Mouse (Mus musculus) kidney, embryonic 16.5 days (tissue): ENCODE results near the gene Umad1. TPM values are rescaled to one million over a fixed set of nuclear protein-coding genes. Genes with fewer than 3 reads are reported as not detected.

Experiments
- ATAC-seq: fragments of 200-750 bp; cut with Nextera tagmentation; 2 replicates; pipeline ENCODE4 v1.8.0; 2017; ENCODE audit warnings: moderate TSS enrichment; ENCODE audit not compliant: low FRiP score, low TSS enrichment
- H3K27ac ChIP-seq: fragments of 300-500 bp; sonication (generic); 2 replicates; pipeline ENCODE4 v1.5.1; 2014; ENCODE audit warnings: low read length
- H3K27me3 ChIP-seq: fragments of 300-500 bp; sonication (generic); 2 replicates; pipeline ENCODE4 v1.6.1; 2014; ENCODE audit warnings: low read length, control low read depth, mixed read lengths; ENCODE audit not compliant: insufficient read depth
- H3K36me3 ChIP-seq: fragments of 300-500 bp; sonication (generic); 2 replicates; pipeline ENCODE4 v1.6.1; 2014; ENCODE audit warnings: low read length, control low read depth, mixed read lengths; ENCODE audit not compliant: insufficient read depth
- H3K4me1 ChIP-seq: fragments of 300-500 bp; sonication (generic); 2 replicates; pipeline ENCODE4 v1.6.1; 2014; ENCODE audit warnings: low read length, control low read depth, mixed read lengths; ENCODE audit not compliant: insufficient read depth
- H3K4me2 ChIP-seq: fragments of 300-500 bp; sonication (generic); replicated peaks from 2 replicates; pipeline ENCODE4 v1.6.1; 2014; ENCODE audit warnings: low read depth, low read length
- H3K4me3 ChIP-seq: fragments of 300-500 bp; sonication (generic); 2 replicates; pipeline ENCODE4 v1.5.1; 2014; ENCODE audit warnings: mild to moderate bottlenecking, low read length
- H3K9ac ChIP-seq: fragments of 300-500 bp; sonication (generic); replicated peaks from 2 replicates; pipeline ENCODE4 v1.6.1; 2014; ENCODE audit warnings: low read length
- H3K9me3 ChIP-seq: fragments of 300-500 bp; sonication (generic); 2 replicates; pipeline ENCODE4 v1.6.1; 2016; ENCODE audit warnings: low read length, control low read depth
- WGBS: fragments of 180-500 bp; shearing (Covaris S2); extraction: QIAGEN DNeasy Blood & Tissue Kit; methylation state at CpG from one replicate; pipeline ENCODE4 v1.1.7; 2014; 5-methylcytosine and 5-hydroxymethylcytosine counted together
- polyA plus RNA-seq: library from polyadenylated mRNA; unstranded; fragments of >200 nt; fragmentation: Nextera tagmentation; extraction: Ambion mirVana; gene quantifications from 2 replicates; pipeline ENCODE4 v1.2.1, GENCODE M21; 2015

Umad1 gene
- polyA plus RNA-seq, 1 experiment from 2014 or later = 27.4 TPM

DNA sequence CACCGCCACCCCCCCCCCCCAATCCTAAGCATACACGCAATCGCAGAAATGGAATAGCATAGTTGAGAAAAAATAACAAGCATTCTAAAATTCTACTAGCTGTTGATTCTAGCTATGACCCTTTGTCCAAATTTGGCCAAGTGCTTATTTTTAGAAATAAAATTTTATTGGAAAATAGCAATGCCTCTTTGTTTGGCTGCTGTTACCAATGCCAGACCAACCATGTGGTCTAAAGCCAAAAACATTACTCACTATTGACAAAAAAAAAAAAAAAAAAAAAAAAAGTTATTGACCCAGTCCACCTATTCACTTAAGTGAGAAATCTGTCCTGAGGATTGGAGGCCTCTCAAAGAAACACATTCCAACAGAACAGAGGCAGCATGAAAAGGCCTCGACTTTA, 199.5 kb downstream of the Umad1 start:
- no peaks in the 10 kb centered on the region for H3K9me3 ChIP-seq
- H3K4me1 ChIP-seq = no peaks in the 10 kb centered on the region
- no peak overlapping the region for H3K9ac ChIP-seq
- WGBS = 89% methylated on average over 4 of the region's 4 CpGs
- H3K27ac ChIP-seq = no peak overlapping the region
- no peak for ATAC-seq
- no peaks in the 10 kb centered on the region for H3K36me3 ChIP-seq
- H3K4me2 ChIP-seq = no peak overlapping the region
- no peaks in the 10 kb centered on the region for H3K27me3 ChIP-seq
- H3K4me3 ChIP-seq = no peak overlapping the region

DNA sequence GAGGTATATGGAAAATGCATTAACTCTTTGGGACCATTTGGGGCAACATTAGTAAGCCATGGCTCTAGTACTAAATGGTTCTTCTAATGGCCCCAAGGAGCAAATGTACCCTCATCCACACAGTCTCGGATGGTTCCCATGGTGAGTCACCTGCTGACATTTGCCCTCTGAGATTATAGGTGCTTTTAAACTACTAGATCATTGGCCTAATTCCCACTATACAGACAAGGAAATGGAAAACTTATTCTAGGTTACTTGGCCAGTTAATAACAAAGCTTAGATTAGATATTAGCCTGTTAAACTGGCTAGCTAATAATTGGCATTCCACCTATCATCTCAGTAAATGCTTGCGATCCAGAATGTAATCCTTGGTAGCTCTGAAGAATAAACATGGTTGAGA, 203.4 kb downstream of the Umad1 start:
- no peaks in the 10 kb centered on the region for H3K9me3 ChIP-seq
- no peak overlapping the region for H3K4me3 ChIP-seq
- WGBS = 70% methylated on average over 2 of the region's 2 CpGs
- H3K4me2 ChIP-seq = no peak overlapping the region
- H3K9ac ChIP-seq = no peak overlapping the region
- peak; percentile 63; the same call in 1 of the 2 replicates for ATAC-seq
- no peaks in the 10 kb centered on the region for H3K36me3 ChIP-seq
- H3K4me1 ChIP-seq = 0 out of 2 replicates have a peak, but pooled peaks cover under 1% of the 10 kb centered on the region
- H3K27ac ChIP-seq = no peak overlapping the region
- no peaks in the 10 kb centered on the region for H3K27me3 ChIP-seq

DNA sequence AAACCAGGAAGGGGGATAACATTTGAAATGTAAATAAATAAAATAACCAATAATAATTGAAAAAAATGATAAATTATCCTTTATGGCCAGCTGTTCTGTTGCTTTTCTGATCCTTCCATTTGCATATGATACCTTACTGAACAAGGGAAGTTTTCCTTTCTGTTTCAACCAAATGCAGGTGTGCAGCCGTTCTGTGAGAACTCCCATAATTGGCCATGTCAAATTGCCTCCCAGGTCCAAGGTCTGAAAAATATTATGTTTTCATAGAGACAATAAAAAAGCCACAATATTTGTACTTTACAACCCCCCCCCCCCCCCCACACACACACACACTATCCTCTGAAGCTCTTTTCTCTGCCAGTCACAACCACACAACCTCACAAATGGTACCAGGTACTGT, 206.3 kb downstream of the Umad1 start:
- H3K9me3 ChIP-seq = no peaks in the 10 kb centered on the region
- peaks cover 13% of the 10 kb centered on the region for H3K4me1 ChIP-seq
- H3K4me3 ChIP-seq = no peak overlapping the region
- no peaks in the 10 kb centered on the region for H3K36me3 ChIP-seq
- no peak overlapping the region for H3K9ac ChIP-seq
- WGBS = 85% methylated on average over 1 of the region's 1 CpGs
- no peaks in the 10 kb centered on the region for H3K27me3 ChIP-seq
- no peak overlapping the region for H3K4me2 ChIP-seq
- no peak for ATAC-seq
- H3K27ac ChIP-seq = no peak overlapping the region

DNA sequence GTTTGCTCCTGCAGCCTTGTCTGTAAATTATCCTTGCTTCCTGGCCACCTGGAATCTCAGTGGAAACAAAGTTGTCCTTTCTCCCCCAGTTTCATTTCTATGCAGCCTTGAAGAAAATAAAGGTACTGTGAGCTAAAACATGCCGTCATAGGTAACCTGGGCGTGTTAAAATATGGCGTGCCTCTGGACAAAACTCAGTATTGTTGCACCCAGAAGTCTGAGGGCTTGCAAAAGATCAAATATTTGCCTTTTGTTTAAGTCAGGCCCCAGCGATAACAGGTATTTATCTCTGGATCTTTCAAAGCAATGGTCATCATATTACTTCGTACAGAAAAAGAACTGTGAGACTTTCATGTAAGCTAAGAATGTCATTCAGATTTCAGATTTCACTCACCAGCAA, 206.9 kb downstream of the Umad1 start:
- 75% methylated on average over 5 of the region's 5 CpGs for WGBS
- H3K27me3 ChIP-seq = no peaks in the 10 kb centered on the region
- no peak overlapping the region for H3K4me2 ChIP-seq
- H3K4me1 ChIP-seq = peaks cover 13% of the 10 kb centered on the region
- no peaks in the 10 kb centered on the region for H3K9me3 ChIP-seq
- no peak overlapping the region for H3K27ac ChIP-seq
- H3K4me3 ChIP-seq = no peak overlapping the region
- H3K36me3 ChIP-seq = no peaks in the 10 kb centered on the region
- ATAC-seq = no peak
- no peak overlapping the region for H3K9ac ChIP-seq

DNA sequence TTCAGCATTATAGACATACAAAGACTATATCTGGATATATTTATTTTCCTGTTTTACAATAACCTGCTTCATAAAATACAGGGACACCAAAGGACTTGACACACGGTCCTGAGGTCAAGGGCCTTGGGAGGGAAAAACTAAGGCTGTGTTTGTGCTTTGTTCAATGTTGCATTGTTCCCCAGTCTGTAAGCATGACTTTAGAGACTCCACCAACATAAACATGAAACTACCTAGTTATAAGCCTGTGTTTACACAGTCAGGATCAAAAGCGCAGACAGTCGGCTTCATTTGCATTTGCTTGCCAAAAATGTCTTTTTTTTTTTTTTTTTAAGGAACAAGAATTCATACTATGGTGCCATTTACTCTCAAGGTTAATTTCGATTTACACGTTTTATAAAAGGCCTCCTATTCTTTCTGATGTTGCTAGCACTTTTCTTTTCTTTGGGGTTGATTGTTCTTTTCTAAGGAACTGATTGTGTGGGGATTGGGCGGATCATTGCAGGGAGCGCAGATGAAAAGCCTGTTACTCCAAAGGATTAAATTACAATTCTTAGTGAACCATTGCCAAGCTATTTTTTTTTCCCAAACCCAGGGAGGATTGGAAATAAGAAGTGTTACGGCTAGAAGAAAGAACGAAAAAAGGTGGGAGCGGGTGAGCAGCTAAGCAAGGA, 208.7 kb downstream of the Umad1 start:
- H3K27ac ChIP-seq = no peak overlapping the region
- no peaks in the 10 kb centered on the region for H3K36me3 ChIP-seq
- H3K4me2 ChIP-seq = no peak overlapping the region
- 47% methylated on average over 10 of the region's 10 CpGs for WGBS
- no peaks in the 10 kb centered on the region for H3K27me3 ChIP-seq
- H3K4me3 ChIP-seq = no peak overlapping the region
- no peak; the same call in 1 of the 2 replicates for ATAC-seq
- no peak overlapping the region for H3K9ac ChIP-seq
- peaks cover 13% of the 10 kb centered on the region for H3K4me1 ChIP-seq
- no peaks in the 10 kb centered on the region for H3K9me3 ChIP-seq

DNA sequence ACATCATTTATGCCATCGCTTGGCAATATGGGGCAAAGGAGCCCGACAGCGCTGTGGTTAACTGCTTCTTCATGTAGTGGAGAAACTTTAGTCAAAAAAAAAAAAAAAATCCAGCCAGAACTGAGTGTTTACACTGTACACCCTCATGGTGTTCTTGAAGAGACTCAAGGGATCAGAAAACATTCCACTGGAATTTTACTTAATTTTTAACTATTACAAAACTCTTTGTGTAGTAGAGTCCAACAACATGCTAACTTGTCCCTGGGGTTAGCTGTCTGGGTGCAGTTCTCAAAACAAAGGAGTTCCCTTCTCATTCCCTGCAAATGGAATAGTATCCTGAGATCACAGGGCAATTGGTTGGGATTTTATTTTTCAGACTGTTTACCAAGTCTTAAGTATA, 210.8 kb downstream of the Umad1 start:
- Histone ChIP-seq H3K27me3 (no peaks in the 10 kb centered on the region), H3K4me2 (no peak overlapping the region), H3K9ac (no peak overlapping the region), H3K4me1 (peaks cover 22% of the 10 kb centered on the region), H3K27ac (no peak overlapping the region), H3K36me3 (no peaks in the 10 kb centered on the region), H3K4me3 (no peak overlapping the region), H3K9me3 (no peaks in the 10 kb centered on the region)
- peak; percentile 28 for ATAC-seq
- WGBS = 83% methylated on average over 3 of the region's 3 CpGs

DNA sequence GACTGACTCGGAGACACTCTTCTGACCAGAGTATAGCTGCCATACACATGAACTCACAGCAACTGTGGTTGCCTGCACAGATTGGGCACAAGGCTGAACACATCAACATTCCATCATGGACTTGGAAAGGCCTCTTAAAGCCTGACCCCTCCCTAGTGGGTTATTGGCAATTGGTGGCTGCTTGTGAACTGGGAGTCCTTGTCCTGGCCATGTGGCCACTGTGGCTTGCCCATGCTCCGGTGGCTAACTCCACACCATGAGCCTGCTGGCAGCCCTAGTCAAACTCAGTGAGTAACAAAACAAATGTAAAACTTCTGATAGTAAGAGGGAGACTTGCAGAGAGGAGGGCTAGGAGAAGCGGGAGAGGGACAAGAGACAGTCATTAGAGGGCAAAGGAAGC, 213.0 kb downstream of the Umad1 start:
- no peaks in the 10 kb centered on the region for H3K36me3 ChIP-seq
- H3K9ac ChIP-seq = no peak overlapping the region
- 83% methylated on average over 3 of the region's 3 CpGs for WGBS
- no peak overlapping the region for H3K4me2 ChIP-seq
- no peak overlapping the region for H3K27ac ChIP-seq
- H3K27me3 ChIP-seq = no peaks in the 10 kb centered on the region
- peaks cover 22% of the 10 kb centered on the region for H3K4me1 ChIP-seq
- no peak overlapping the region for H3K4me3 ChIP-seq
- no peaks in the 10 kb centered on the region for H3K9me3 ChIP-seq
- ATAC-seq = no peak

DNA sequence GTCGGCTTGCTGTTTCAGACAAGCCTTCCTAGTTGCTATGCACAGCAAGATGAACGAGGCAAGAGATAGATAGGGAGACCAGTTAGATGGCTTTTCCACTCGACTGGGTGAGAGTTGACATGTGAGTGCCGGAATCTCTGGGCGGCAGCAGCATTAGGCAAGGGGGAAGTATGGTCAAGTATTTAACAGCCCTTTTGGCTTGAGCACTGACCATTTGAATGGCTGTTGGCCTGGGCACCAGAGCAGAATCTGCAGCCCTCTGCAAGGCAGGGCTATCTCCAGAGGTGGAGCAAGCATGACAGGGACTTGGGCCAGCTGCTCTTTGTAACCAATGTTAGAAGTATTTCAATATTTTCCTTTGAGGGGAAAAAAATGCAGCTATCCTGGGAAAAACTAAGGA, 213.8 kb downstream of the Umad1 start:
- no peak overlapping the region for H3K9ac ChIP-seq
- no peak overlapping the region for H3K4me2 ChIP-seq
- no peak overlapping the region for H3K27ac ChIP-seq
- H3K4me1 ChIP-seq = peaks cover 17% of the 10 kb centered on the region
- no peaks in the 10 kb centered on the region for H3K9me3 ChIP-seq
- H3K36me3 ChIP-seq = no peaks in the 10 kb centered on the region
- peak; percentile 29; the same call in 1 of the 2 replicates for ATAC-seq
- H3K27me3 ChIP-seq = no peaks in the 10 kb centered on the region
- 23% methylated on average over 5 of the region's 5 CpGs for WGBS
- no peak overlapping the region for H3K4me3 ChIP-seq

DNA sequence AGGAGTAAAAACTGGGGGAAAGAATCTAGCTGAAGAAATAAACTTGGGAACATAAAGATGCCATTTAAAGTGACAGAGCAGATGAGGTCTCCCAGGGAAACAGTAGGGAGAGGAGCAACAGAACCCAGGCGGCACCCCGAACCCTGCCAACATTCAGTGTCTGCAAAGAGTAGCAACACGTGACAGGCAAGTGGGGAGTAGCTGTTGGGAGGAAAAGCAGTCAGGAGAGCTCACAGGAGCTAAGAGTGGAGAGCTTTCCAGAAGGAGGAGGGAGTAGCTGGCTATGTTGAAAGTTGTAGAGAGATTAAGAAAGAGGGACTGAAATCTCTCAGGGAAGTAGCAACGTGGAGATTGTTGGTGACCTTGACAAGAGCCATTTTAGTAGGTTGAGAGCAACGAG, 214.4 kb downstream of the Umad1 start:
- no peaks in the 10 kb centered on the region for H3K9me3 ChIP-seq
- H3K4me2 ChIP-seq = no peak overlapping the region
- H3K36me3 ChIP-seq = no peaks in the 10 kb centered on the region
- H3K4me3 ChIP-seq = no peak overlapping the region
- WGBS = 35% methylated on average over 5 of the region's 5 CpGs
- no peaks in the 10 kb centered on the region for H3K27me3 ChIP-seq
- peak overlapping the region; percentile 59 for H3K27ac ChIP-seq
- H3K9ac ChIP-seq = no peak overlapping the region
- H3K4me1 ChIP-seq = peaks cover 12% of the 10 kb centered on the region
- ATAC-seq = peak; percentile 32; the same call in 1 of the 2 replicates

DNA sequence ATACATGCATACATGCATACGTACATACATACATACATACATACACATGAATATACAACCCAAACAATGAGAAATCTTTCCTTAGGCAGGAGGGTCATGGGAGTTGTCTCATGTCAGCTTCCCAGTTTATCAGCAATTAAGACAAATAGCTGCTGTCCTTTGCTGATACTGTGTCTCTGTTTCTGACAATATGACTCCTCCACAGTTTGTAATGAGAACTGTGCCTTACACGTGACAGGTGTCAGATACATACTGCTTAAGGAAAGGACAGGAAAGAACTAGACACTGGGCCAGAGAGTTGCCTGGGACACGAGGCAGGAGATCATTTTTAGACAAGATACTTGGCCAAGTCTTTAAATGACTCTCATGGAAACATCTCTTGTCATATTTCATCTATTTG, 215.2 kb downstream of the Umad1 start:
- Histone ChIP-seq H3K4me1 (peaks cover 9% of the 10 kb centered on the region; the same call in 1 of the 2 replicates), H3K4me2 (no peak overlapping the region), H3K36me3 (no peaks in the 10 kb centered on the region), H3K27ac (no peak overlapping the region), H3K27me3 (no peaks in the 10 kb centered on the region), H3K9me3 (no peaks in the 10 kb centered on the region), H3K9ac (no peak overlapping the region), H3K4me3 (no peak overlapping the region)
- ATAC-seq = no peak
- WGBS = 61% methylated on average over 3 of the region's 3 CpGs
